Mouse (Mus musculus): Measurements from ENCODE around the gene Paxip1. TPM values are rescaled to one million over a fixed set of nuclear protein-coding genes. Genes with fewer than 3 reads are reported as not detected.

The Paxip1 gene
- total and polyA plus RNA-seq, 3 experiments = 59.2 to 480 (median 151) TPM

DNA sequence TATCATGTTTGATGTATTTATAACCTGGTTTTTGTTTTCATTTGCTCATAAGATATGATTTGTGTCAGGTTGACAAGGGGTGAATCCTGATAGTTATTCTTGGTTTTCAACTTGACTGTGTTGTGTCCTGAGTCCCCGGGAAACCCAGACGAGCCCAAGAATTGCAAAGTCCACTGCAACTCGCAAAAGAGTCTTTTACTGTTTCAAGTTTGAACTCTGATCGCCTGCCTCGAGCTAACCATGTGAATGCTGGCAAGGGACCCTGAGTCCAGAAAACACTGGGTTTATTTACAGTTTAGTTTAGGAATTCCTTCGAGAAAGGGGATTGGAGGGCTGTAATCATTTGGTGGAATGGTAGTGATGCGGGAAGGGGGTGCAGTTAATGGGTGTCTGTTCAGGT lies 36.5 kb upstream of the Paxip1 start:
- DNase-seq (ENCODE audit: low read depth, low spot score) = no peak
- no peak for TF ChIP-seq ZKSCAN1 (IDR thresholded peaks at IDR 0.05; ENCODE audit: low read depth, low read length)
- TF ChIP-seq POLR2AphosphoS5 (IDR thresholded peaks at IDR 0.05; ENCODE audit: borderline replicate concordance, low read depth, low read length) = no peak
- TF ChIP-seq ZNF384 (IDR thresholded peaks at IDR 0.05; ENCODE audit: low read depth, low read length) = no peak
- TF ChIP-seq EP300 (IDR thresholded peaks at IDR 0.05; ENCODE audit: low read depth in 1 of 2, low read length in 2 of 2) = no peak
- TF ChIP-seq GATA1 (IDR thresholded peaks at IDR 0.05; ENCODE audit: low read depth, low read length) = no peak
- no peak for TF ChIP-seq MXI1 (IDR thresholded peaks at IDR 0.05; ENCODE audit: low read depth, low read length)
- TF ChIP-seq RAD21 (IDR thresholded peaks at IDR 0.05; ENCODE audit: low read depth, low read length) = no peak
- no peak for TF ChIP-seq E2F4 (IDR thresholded peaks at IDR 0.05; ENCODE audit: borderline replicate concordance, low read depth, low read length)
- no peak for TF ChIP-seq USF1 (IDR thresholded peaks at IDR 0.05; ENCODE audit: low read depth, low read length)
- no peak for TF ChIP-seq POLR2A (IDR thresholded peaks at IDR 0.05; ENCODE audit: control insufficient read depth in 1 of 2, insufficient read depth in 1 of 2, low read depth in 1 of 2, low read length in 2 of 2, poor library complexity in 1 of 2)
- no peak for TF ChIP-seq CHD2 (IDR thresholded peaks at IDR 0.05; ENCODE audit: low read length)
- no peak for TF ChIP-seq TBP (IDR thresholded peaks at IDR 0.05; ENCODE audit: low read depth, low read length)
- TF ChIP-seq RCOR1 (IDR thresholded peaks at IDR 0.05; ENCODE audit: low read depth, low read length) = no peak
- no peak for TF ChIP-seq ZMIZ1 (IDR thresholded peaks at IDR 0.05; ENCODE audit: low read depth, low read length)
- TF ChIP-seq SMC3 (IDR thresholded peaks at IDR 0.05; ENCODE audit: low read depth, low read length) = no peak
- TF ChIP-seq NRF1 (IDR thresholded peaks at IDR 0.05; ENCODE audit: insufficient read depth, low read depth, low read length, poor library complexity, severe bottlenecking) = no peak
- no peak for TF ChIP-seq ELF1 (IDR thresholded peaks at IDR 0.05; ENCODE audit: low read depth, low read length)
- no peak for TF ChIP-seq POLR2AphosphoS2 (IDR thresholded peaks at IDR 0.05; ENCODE audit: low read length)
- TF ChIP-seq BHLHE40 (IDR thresholded peaks at IDR 0.05; ENCODE audit: borderline replicate concordance, low read depth, low read length) = no peak
- no peak for TF ChIP-seq GABPA (IDR thresholded peaks at IDR 0.05; ENCODE audit: low read depth, low read length)
- Histone ChIP-seq H3K27ac (ENCODE audit: control insufficient read depth, low read depth, low read length) (no peak overlapping the region), H3K4me3 (ENCODE audit: control insufficient read depth in 1 of 2, insufficient read depth in 1 of 2, low read depth in 2 of 2, low read length in 2 of 2) (no peak overlapping the region), H3K9ac (ENCODE audit: control insufficient read depth, low read depth, low read length, poor library complexity, severe bottlenecking) (no peak overlapping the region), H3K36me3 (ENCODE audit: control insufficient read depth in 1 of 2, insufficient read depth in 2 of 2, low read length in 2 of 2) (no peaks in the 10 kb centered on the region), H3K27me3 (ENCODE audit: control insufficient read depth in 1 of 2, insufficient read depth in 2 of 2, low read length in 2 of 2) (peaks cover 0 to 2% of the 10 kb centered on the region in 2 experiments; a peak in 1 of 4 replicates), H3K4me1 (ENCODE audit: control insufficient read depth in 1 of 2, insufficient read depth in 2 of 2, low read length in 2 of 2) (no peaks in the 10 kb centered on the region), H3K79me2 (ENCODE audit: control insufficient read depth, insufficient read depth, low read length, poor library complexity) (no peaks in the 10 kb centered on the region), H3K9me3 (replicated peaks; ENCODE audit: insufficient read depth, low read length) (no peaks in the 10 kb centered on the region)

DNA sequence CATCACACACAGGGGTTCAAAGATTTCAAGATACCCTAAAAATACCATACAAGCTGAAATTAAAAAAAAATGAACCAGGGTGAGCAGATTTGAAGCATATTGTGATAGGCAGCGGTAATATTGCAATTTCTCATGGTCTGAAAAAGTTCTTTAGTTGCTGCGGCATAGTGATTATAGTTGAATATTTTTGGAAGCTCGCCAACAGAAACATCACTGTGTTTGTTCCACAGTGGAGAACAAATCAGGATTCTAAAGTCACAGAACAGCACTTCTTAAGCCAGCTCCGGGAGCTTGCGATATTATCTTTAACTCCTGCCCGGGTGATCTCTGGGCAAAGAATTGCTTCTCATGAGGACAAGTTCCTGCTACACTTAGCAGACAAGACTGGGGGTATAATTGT lies 29.7 kb upstream of the Paxip1 start:
- Histone ChIP-seq H3K27ac (ENCODE audit: control insufficient read depth, low read depth, low read length) (no peak overlapping the region), H3K4me3 (ENCODE audit: control insufficient read depth in 1 of 2, insufficient read depth in 1 of 2, low read depth in 2 of 2, low read length in 2 of 2) (no peak overlapping the region), H3K79me2 (ENCODE audit: control insufficient read depth, insufficient read depth, low read length, poor library complexity) (no peaks in the 10 kb centered on the region), H3K4me1 (ENCODE audit: control insufficient read depth in 1 of 2, insufficient read depth in 2 of 2, low read length in 2 of 2) (no peaks in the 10 kb centered on the region), H3K9ac (ENCODE audit: control insufficient read depth, low read depth, low read length, poor library complexity, severe bottlenecking) (no peak overlapping the region), H3K36me3 (ENCODE audit: control insufficient read depth in 1 of 2, insufficient read depth in 2 of 2, low read length in 2 of 2) (no peaks in the 10 kb centered on the region), H3K9me3 (replicated peaks; ENCODE audit: insufficient read depth, low read length) (no peaks in the 10 kb centered on the region), H3K27me3 (ENCODE audit: control insufficient read depth in 1 of 2, insufficient read depth in 2 of 2, low read length in 2 of 2) (peaks cover 0 to 6% of the 10 kb centered on the region in 2 experiments; a peak in 2 of 4 replicates)
- no peak for TF ChIP-seq POLR2AphosphoS2 (IDR thresholded peaks at IDR 0.05; ENCODE audit: low read length)
- no peak for TF ChIP-seq RCOR1 (IDR thresholded peaks at IDR 0.05; ENCODE audit: low read depth, low read length)
- TF ChIP-seq CHD1 (IDR thresholded peaks at IDR 0.05; ENCODE audit: low read depth, low read length) = no peak
- no peak for TF ChIP-seq RAD21 (IDR thresholded peaks at IDR 0.05; ENCODE audit: low read depth, low read length)
- no peak for TF ChIP-seq POLR2AphosphoS5 (IDR thresholded peaks at IDR 0.05; ENCODE audit: borderline replicate concordance, low read depth, low read length)
- no peak for TF ChIP-seq MYC (IDR thresholded peaks at IDR 0.05; ENCODE audit: low read depth, low read length)
- no peak for TF ChIP-seq JUND (IDR thresholded peaks at IDR 0.05; ENCODE audit: low read depth, low read length)
- TF ChIP-seq UBTF (IDR thresholded peaks at IDR 0.05; ENCODE audit: borderline replicate concordance, insufficient read depth, low read depth, low read length) = no peak
- no peak for TF ChIP-seq ZC3H11A (IDR thresholded peaks at IDR 0.05; ENCODE audit: low read depth, low read length)
- TF ChIP-seq MAFK (IDR thresholded peaks at IDR 0.05; ENCODE audit: borderline replicate concordance, low read depth, low read length) = no peak
- no peak for TF ChIP-seq USF1 (IDR thresholded peaks at IDR 0.05; ENCODE audit: low read depth, low read length)
- TF ChIP-seq TAL1 (IDR thresholded peaks at IDR 0.05; ENCODE audit: low read length) = no peak
- no peak for TF ChIP-seq KAT2A (conservative IDR thresholded peaks at IDR 0.05; ENCODE audit: low read depth, low read length)
- no peak for TF ChIP-seq MEF2A (IDR thresholded peaks at IDR 0.05; ENCODE audit: extremely low read depth, insufficient replicate concordance, low read depth, low read length, poor library complexity, severe bottlenecking)
- no peak for TF ChIP-seq E2F4 (IDR thresholded peaks at IDR 0.05; ENCODE audit: borderline replicate concordance, low read depth, low read length)
- no peak for DNase-seq (ENCODE audit: low read depth, low spot score)
